Mouse (Mus musculus): ENCODE results near the gene Slc35e3. TPM values are rescaled to one million over a fixed set of nuclear protein-coding genes. Genes with fewer than 3 reads are reported as not detected.
"Not testable (repeated sequence)": the region's sequence is repeated elsewhere in the genome, so short reads cannot be mapped to it uniquely, and the experiment has no call there.

The Slc35e3 gene
- polyA plus RNA-seq, 1 experiment = 19.7 TPM

- H3K9ac ChIP-seq (ENCODE audit: low read depth, poor library complexity, severe bottlenecking); H3K27me3 ChIP-seq (ENCODE audit: control insufficient read depth, insufficient read depth, low read length, poor library complexity, severe bottlenecking); H3K27ac ChIP-seq (ENCODE audit: insufficient read depth, low read length); H3K36me3 ChIP-seq (ENCODE audit: control insufficient read depth, insufficient read depth, low read length, poor library complexity, severe bottlenecking); H3K4me1 ChIP-seq (ENCODE audit: control insufficient read depth, insufficient read depth, low read length); H3K4me3 ChIP-seq (ENCODE audit: low read depth, low read length); H3K9me3 ChIP-seq (replicated peaks; ENCODE audit: control insufficient read depth, insufficient read depth, low read length, poor library complexity, severe bottlenecking): not testable (repeated sequence)
Observed at GRCm38 (mm10) chr10:117733626-117734025, 12.5 kb downstream of the Slc35e3 start.

GRCm38 (mm10) chr10:117732962-117733592 lies 13.1 kb downstream of the Slc35e3 start:
- Histone ChIP-seq H3K27me3 (ENCODE audit: control insufficient read depth, insufficient read depth, low read length, poor library complexity, severe bottlenecking) (no peaks in the 10 kb centered on the region), H3K4me3 (ENCODE audit: low read depth, low read length) (no peak overlapping the region), H3K27ac (ENCODE audit: insufficient read depth, low read length) (no peak overlapping the region), H3K36me3 (ENCODE audit: control insufficient read depth, insufficient read depth, low read length, poor library complexity, severe bottlenecking) (0 out of 2 replicates have a peak, but pooled peaks cover 1% of the 10 kb centered on the region), H3K9ac (ENCODE audit: low read depth, poor library complexity, severe bottlenecking) (no peak overlapping the region), H3K9me3 (replicated peaks; ENCODE audit: control insufficient read depth, insufficient read depth, low read length, poor library complexity, severe bottlenecking) (no peaks in the 10 kb centered on the region), H3K4me1 (ENCODE audit: control insufficient read depth, insufficient read depth, low read length) (no peaks in the 10 kb centered on the region)
- TF ChIP-seq CTCF (IDR thresholded peaks at IDR 0.05; ENCODE audit: low read depth, low read length) (no peak), EP300 (IDR thresholded peaks at IDR 0.05; ENCODE audit: insufficient read depth, low read depth, low read length) (no peak), POLR2A (IDR thresholded peaks at IDR 0.05; ENCODE audit: insufficient read depth, low read length) (no peak)

- H3K9ac ChIP-seq (ENCODE audit: low read depth, poor library complexity, severe bottlenecking) = no peak overlapping the region
- H3K27ac ChIP-seq (ENCODE audit: insufficient read depth, low read length) = no peak overlapping the region
- no peak overlapping the region for H3K4me3 ChIP-seq (ENCODE audit: low read depth, low read length)
- no peaks in the 10 kb centered on the region for H3K9me3 ChIP-seq (replicated peaks; ENCODE audit: control insufficient read depth, insufficient read depth, low read length, poor library complexity, severe bottlenecking)
- no peaks in the 10 kb centered on the region for H3K4me1 ChIP-seq (ENCODE audit: control insufficient read depth, insufficient read depth, low read length)
- TF ChIP-seq CTCF (IDR thresholded peaks at IDR 0.05; ENCODE audit: low read depth, low read length) (no peak), POLR2A (IDR thresholded peaks at IDR 0.05; ENCODE audit: insufficient read depth, low read length) (no peak), EP300 (IDR thresholded peaks at IDR 0.05; ENCODE audit: insufficient read depth, low read depth, low read length) (no peak)
- H3K36me3 ChIP-seq (ENCODE audit: control insufficient read depth, insufficient read depth, low read length, poor library complexity, severe bottlenecking) = no peaks in the 10 kb centered on the region
- no peaks in the 10 kb centered on the region for H3K27me3 ChIP-seq (ENCODE audit: control insufficient read depth, insufficient read depth, low read length, poor library complexity, severe bottlenecking)
Observed at GRCm38 (mm10) chr10:117732184-117732583, 14.0 kb downstream of the Slc35e3 start.

GRCm38 (mm10) chr10:117731244-117732101 lies 14.7 kb downstream of the Slc35e3 start:
- no peak overlapping the region for H3K9ac ChIP-seq (ENCODE audit: low read depth, poor library complexity, severe bottlenecking)
- H3K9me3 ChIP-seq (replicated peaks; ENCODE audit: control insufficient read depth, insufficient read depth, low read length, poor library complexity, severe bottlenecking) = no peaks in the 10 kb centered on the region
- TF ChIP-seq CTCF (IDR thresholded peaks at IDR 0.05; ENCODE audit: low read depth, low read length) = peak; percentile 97
- no peak for TF ChIP-seq POLR2A (IDR thresholded peaks at IDR 0.05; ENCODE audit: insufficient read depth, low read length)
- H3K36me3 ChIP-seq (ENCODE audit: control insufficient read depth, insufficient read depth, low read length, poor library complexity, severe bottlenecking) = no peaks in the 10 kb centered on the region
- no peaks in the 10 kb centered on the region for H3K27me3 ChIP-seq (ENCODE audit: control insufficient read depth, insufficient read depth, low read length, poor library complexity, severe bottlenecking)
- no peak overlapping the region for H3K4me3 ChIP-seq (ENCODE audit: low read depth, low read length)
- H3K4me1 ChIP-seq (ENCODE audit: control insufficient read depth, insufficient read depth, low read length) = no peaks in the 10 kb centered on the region
- no peak overlapping the region for H3K27ac ChIP-seq (ENCODE audit: insufficient read depth, low read length)

- Histone ChIP-seq H3K27me3 (ENCODE audit: control insufficient read depth, insufficient read depth, low read length, poor library complexity, severe bottlenecking) (no peaks in the 10 kb centered on the region), H3K9ac (ENCODE audit: low read depth, poor library complexity, severe bottlenecking) (no peak overlapping the region), H3K36me3 (ENCODE audit: control insufficient read depth, insufficient read depth, low read length, poor library complexity, severe bottlenecking) (no peaks in the 10 kb centered on the region), H3K4me1 (ENCODE audit: control insufficient read depth, insufficient read depth, low read length) (no peaks in the 10 kb centered on the region), H3K9me3 (replicated peaks; ENCODE audit: control insufficient read depth, insufficient read depth, low read length, poor library complexity, severe bottlenecking) (no peaks in the 10 kb centered on the region), H3K27ac (ENCODE audit: insufficient read depth, low read length) (no peak overlapping the region), H3K4me3 (ENCODE audit: low read depth, low read length) (no peak overlapping the region)
- no peak for TF ChIP-seq POLR2A (IDR thresholded peaks at IDR 0.05; ENCODE audit: insufficient read depth, low read length)
- no peak for TF ChIP-seq EP300 (IDR thresholded peaks at IDR 0.05; ENCODE audit: insufficient read depth, low read depth, low read length)
- TF ChIP-seq CTCF (IDR thresholded peaks at IDR 0.05; ENCODE audit: low read depth, low read length) = no peak
Observed at GRCm38 (mm10) chr10:117730637-117731203, 15.4 kb downstream of the Slc35e3 start.

GRCm38 (mm10) chr10:117730140-117730539 lies 16.0 kb downstream of the Slc35e3 start:
- no peaks in the 10 kb centered on the region for H3K4me1 ChIP-seq (ENCODE audit: control insufficient read depth, insufficient read depth, low read length)
- TF ChIP-seq EP300 (IDR thresholded peaks at IDR 0.05; ENCODE audit: insufficient read depth, low read depth, low read length) (no peak), POLR2A (IDR thresholded peaks at IDR 0.05; ENCODE audit: insufficient read depth, low read length) (no peak), CTCF (IDR thresholded peaks at IDR 0.05; ENCODE audit: low read depth, low read length) (no peak)
- no peak overlapping the region for H3K27ac ChIP-seq (ENCODE audit: insufficient read depth, low read length)
- no peak overlapping the region for H3K4me3 ChIP-seq (ENCODE audit: low read depth, low read length)
- H3K9ac ChIP-seq (ENCODE audit: low read depth, poor library complexity, severe bottlenecking) = no peak overlapping the region
- no peaks in the 10 kb centered on the region for H3K9me3 ChIP-seq (replicated peaks; ENCODE audit: control insufficient read depth, insufficient read depth, low read length, poor library complexity, severe bottlenecking)
- H3K27me3 ChIP-seq (ENCODE audit: control insufficient read depth, insufficient read depth, low read length, poor library complexity, severe bottlenecking) = no peaks in the 10 kb centered on the region
- no peaks in the 10 kb centered on the region for H3K36me3 ChIP-seq (ENCODE audit: control insufficient read depth, insufficient read depth, low read length, poor library complexity, severe bottlenecking)
